Mouse (Mus musculus) kidney, postnatal 0 days (tissue): ENCODE measurements at regions not wholly inside any gene's neighbourhood (a gene's known extent, or its start where the extent isn't known, plus 50 kb on each side); places are given as distances from the start of the nearest gene placed in this dataset.

ENCODE experiments used
- ATAC-seq: fragments of 200-750 bp; cut with Nextera tagmentation; replicated peaks from 2 replicates; pipeline ENCODE4 v1.8.0; 2017; ENCODE audit warnings: low read depth, moderate number of reproducible peaks, moderate TSS enrichment, moderate library complexity; ENCODE audit not compliant: low FRiP score
- DNase-seq: peaks from one replicate; pipeline ENCODE4 v3.0.0-alpha.2; 2016; ENCODE audit warnings: low spot score
- H3K27ac ChIP-seq: fragments of 300-500 bp; sonication (generic); 2 replicates; pipeline ENCODE4 v1.5.1; 2014; ENCODE audit warnings: mild to moderate bottlenecking
- H3K27me3 ChIP-seq: fragments of 300-500 bp; sonication (generic); 2 replicates; pipeline ENCODE4 v1.6.1; 2014; ENCODE audit warnings: low read length, mixed read lengths; ENCODE audit not compliant: insufficient read depth
- H3K36me3 ChIP-seq: fragments of 300-500 bp; sonication (generic); 2 replicates; pipeline ENCODE4 v1.6.1; 2014; ENCODE audit warnings: low read length, mixed read lengths; ENCODE audit not compliant: insufficient read depth
- H3K4me1 ChIP-seq: fragments of 300-500 bp; sonication (generic); replicated peaks from 2 replicates; pipeline ENCODE4 v1.6.1; 2014; ENCODE audit warnings: antibody characterized with exemption, low read length, mixed read lengths; ENCODE audit not compliant: insufficient read depth
- H3K4me2 ChIP-seq: fragments of 300-500 bp; sonication (generic); 2 replicates; pipeline ENCODE4 v1.6.1; 2014; ENCODE audit warnings: mild to moderate bottlenecking, low read length, moderate library complexity, mixed read lengths
- H3K4me3 ChIP-seq: fragments of 300-500 bp; sonication (generic); replicated peaks from 2 replicates; pipeline ENCODE4 v1.5.1; 2014; ENCODE audit warnings: low read depth, low read length
- H3K9ac ChIP-seq: fragments of 300-500 bp; sonication (generic); 2 replicates; pipeline ENCODE4 v1.6.1; 2014; ENCODE audit warnings: low read depth, low read length
- H3K9me3 ChIP-seq: fragments of 300-500 bp; sonication (generic); replicated peaks from 2 replicates; pipeline ENCODE4 v1.6.1; 2016; ENCODE audit warnings: low read length, inconsistent platforms, mixed read lengths
- CTCF ChIP-seq: IDR thresholded peaks from 2 replicates; pipeline ENCODE4 v1.5.1; 2016; ENCODE audit warnings: antibody characterized with exemption, low read depth, mild to moderate bottlenecking, moderate library complexity
- WGBS: fragments of 180-500 bp; shearing (Covaris S2); extraction: QIAGEN DNeasy Blood & Tissue Kit; methylation state at CpG from one replicate; pipeline ENCODE4 v1.1.7; 2014; 5-methylcytosine and 5-hydroxymethylcytosine counted together

DNA sequence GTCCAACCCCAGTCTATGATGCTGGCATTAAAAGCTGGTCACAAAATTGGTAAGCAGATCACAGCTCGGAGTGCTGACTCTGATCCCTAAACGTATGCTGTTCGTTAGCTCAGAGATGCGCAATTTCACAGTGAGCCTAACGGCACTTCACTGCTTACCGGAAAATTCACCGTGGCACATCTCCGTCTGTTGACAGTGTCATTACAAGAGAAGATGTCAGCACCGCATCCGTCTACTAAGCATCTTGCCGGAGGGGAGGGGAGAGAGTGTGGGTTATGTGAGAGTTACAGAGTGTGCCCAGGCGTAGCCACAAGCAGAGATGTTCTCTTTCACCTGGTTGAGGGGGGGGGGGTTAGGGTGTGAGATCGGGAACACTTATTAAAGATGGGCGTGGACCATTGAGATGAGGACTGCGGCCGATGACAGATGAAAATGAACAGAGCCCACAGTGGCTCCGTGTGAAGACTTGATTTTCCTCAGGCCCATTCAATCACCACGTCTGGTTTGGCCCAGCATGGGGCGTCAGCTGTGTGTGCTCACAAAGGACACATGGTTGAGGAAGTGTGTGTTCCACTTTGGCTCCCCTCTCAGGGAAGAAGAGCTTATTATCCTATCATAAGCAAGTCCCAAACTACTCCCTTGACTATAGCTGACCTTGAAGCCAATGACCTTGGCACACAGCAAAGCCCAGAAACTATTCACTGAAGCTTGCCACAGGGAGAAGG, 103.4 kb upstream of the Kazn start:
- no peak for TF ChIP-seq CTCF
- DNase-seq (no peak), ATAC-seq (no peak)
- Histone ChIP-seq H3K27ac (no peak overlapping the region), H3K9ac (no peak overlapping the region), H3K9me3 (no peaks in the 10 kb centered on the region), H3K4me3 (no peak overlapping the region), H3K4me1 (no peaks in the 10 kb centered on the region), H3K36me3 (no peaks in the 10 kb centered on the region), H3K4me2 (no peak overlapping the region), H3K27me3 (no peaks in the 10 kb centered on the region)
- 88% methylated on average over 19 of the region's 19 CpGs for WGBS

DNA sequence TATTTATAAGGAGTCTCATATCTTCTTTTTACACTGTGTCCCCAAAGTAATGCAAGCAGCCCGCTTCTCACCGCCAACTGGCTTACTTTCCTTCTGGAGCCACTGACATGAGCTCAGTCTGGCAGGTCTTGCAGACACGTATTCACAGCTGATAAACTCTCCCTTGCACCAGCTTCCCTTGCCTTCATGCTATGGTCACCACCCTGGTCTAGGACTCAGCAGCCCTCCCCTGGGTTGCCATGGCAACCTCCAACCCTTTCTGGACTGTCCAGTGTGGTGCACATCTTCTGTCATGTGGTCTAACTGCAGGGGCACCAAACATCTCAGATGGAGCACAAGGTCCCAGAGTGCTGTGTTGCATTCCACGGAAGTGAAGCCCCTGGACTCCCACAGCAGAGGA, 102.1 kb upstream of the Kazn start:
- Histone ChIP-seq H3K4me1 (no peaks in the 10 kb centered on the region), H3K4me3 (no peak overlapping the region), H3K27ac (no peak overlapping the region), H3K9ac (no peak overlapping the region), H3K9me3 (no peaks in the 10 kb centered on the region), H3K27me3 (no peaks in the 10 kb centered on the region), H3K36me3 (no peaks in the 10 kb centered on the region), H3K4me2 (no peak overlapping the region)
- no peak for ATAC-seq
- 62% methylated on average over 4 of the region's 4 CpGs for WGBS
- no peak for DNase-seq
- TF ChIP-seq CTCF, result no peak

DNA sequence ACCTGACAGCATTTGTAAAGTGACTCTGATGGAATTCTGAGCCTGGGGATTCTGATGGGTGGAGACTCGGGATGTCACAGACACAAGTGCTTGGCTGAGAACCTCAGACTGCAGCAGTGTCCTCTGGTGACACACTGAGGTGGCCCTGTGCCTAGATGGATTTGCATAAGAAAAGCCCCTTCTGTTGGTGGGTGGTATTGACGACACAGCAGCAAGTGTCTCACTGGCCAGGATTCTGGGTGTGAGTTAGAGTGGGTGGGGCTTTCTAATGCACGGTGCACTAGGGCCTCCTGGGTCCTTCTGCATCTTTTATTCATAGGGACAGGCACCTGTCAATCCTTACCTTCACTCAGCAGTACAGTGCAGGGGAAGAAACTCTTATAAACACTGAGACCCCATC, 100.9 kb upstream of the Kazn start:
- no peak for TF ChIP-seq CTCF
- DNase-seq, result no peak
- Histone ChIP-seq H3K4me2 (no peak overlapping the region), H3K4me3 (no peak overlapping the region), H3K4me1 (no peaks in the 10 kb centered on the region), H3K27me3 (no peaks in the 10 kb centered on the region), H3K9me3 (no peaks in the 10 kb centered on the region), H3K27ac (no peak overlapping the region), H3K9ac (no peak overlapping the region), H3K36me3 (no peaks in the 10 kb centered on the region)
- no peak for ATAC-seq
- 25% methylated on average over 3 of the region's 3 CpGs for WGBS

DNA sequence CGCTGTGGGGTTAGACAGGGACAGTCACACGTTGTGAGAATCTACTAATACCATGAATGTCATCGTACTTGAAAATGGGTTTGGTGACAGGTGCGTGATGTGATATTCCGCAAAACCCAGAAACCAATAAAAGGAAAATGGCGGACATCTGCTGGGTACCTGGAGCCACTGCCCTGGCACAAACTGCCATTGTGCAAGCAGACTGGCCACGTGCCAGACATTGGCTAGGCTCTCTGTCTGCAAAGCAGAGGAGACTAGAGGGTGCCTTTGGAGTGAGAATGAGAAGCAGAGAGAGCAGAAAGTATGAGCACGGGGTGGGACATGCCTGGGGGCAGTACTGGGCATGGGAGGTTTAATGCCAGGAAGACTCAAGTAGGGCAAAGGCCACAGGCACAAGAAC, 98.5 kb upstream of the Kazn start:
- Histone ChIP-seq H3K27ac (no peak overlapping the region), H3K36me3 (no peaks in the 10 kb centered on the region), H3K27me3 (no peaks in the 10 kb centered on the region), H3K4me2 (no peak overlapping the region), H3K9me3 (no peaks in the 10 kb centered on the region), H3K4me3 (no peak overlapping the region), H3K4me1 (no peaks in the 10 kb centered on the region), H3K9ac (no peak overlapping the region)
- no peak for ATAC-seq
- DNase-seq, result no peak
- 88% methylated on average over 8 of the region's 8 CpGs for WGBS
- TF ChIP-seq CTCF, result no peak

DNA sequence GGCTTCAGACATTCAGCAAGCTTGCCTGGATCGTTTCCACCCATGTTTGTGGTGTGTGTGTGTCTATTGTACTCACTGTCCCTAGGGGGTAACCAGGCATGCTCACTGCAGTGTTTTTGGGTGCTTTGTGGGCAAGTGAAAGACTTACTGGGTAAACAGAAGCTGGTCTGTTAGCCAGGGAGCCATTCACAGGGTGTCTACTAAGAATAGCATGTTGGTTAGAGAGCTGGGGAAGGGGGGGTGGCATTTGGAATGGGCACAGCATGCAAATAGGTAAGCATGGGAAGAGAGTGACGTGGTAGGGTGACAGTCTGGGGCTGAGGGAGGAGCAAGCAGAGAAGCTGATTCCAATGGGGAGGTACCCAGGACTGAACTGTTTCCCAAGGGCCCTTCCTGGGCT, 97.7 kb upstream of the Kazn start:
- 70% methylated on average over 2 of the region's 2 CpGs for WGBS
- ATAC-seq (no peak), DNase-seq (no peak)
- Histone ChIP-seq H3K4me1 (no peaks in the 10 kb centered on the region), H3K36me3 (no peaks in the 10 kb centered on the region), H3K27me3 (no peaks in the 10 kb centered on the region), H3K27ac (no peak overlapping the region), H3K9me3 (no peaks in the 10 kb centered on the region), H3K9ac (no peak overlapping the region), H3K4me2 (no peak overlapping the region), H3K4me3 (no peak overlapping the region)
- no peak for TF ChIP-seq CTCF

DNA sequence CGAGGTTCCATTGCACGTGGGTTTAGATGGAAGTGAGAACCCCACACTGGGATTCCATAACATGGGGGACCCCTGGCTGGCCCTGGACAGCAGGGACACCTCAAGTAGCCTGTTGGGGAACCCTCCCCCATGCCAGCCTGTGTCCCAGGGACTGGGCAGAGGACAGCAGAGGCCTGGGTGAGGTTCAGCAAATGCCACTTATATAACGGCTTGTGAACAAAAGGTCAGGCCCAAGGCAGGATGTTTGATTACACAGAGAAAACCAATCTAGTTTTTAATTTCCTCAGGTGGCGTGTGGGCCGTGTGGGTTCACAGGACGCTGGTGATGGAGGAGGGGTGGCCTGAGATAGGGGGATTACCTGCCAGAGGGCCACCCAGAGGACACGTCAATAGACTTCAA, 94.9 kb upstream of the Kazn start:
- TF ChIP-seq CTCF, result no peak
- 55% methylated on average over 7 of the region's 7 CpGs for WGBS
- Histone ChIP-seq H3K4me2 (no peak overlapping the region), H3K9me3 (no peaks in the 10 kb centered on the region), H3K4me1 (no peaks in the 10 kb centered on the region), H3K9ac (no peak overlapping the region), H3K27me3 (no peaks in the 10 kb centered on the region), H3K4me3 (no peak overlapping the region), H3K27ac (no peak overlapping the region), H3K36me3 (no peaks in the 10 kb centered on the region)
- DNase-seq (no peak), ATAC-seq (no peak)

DNA sequence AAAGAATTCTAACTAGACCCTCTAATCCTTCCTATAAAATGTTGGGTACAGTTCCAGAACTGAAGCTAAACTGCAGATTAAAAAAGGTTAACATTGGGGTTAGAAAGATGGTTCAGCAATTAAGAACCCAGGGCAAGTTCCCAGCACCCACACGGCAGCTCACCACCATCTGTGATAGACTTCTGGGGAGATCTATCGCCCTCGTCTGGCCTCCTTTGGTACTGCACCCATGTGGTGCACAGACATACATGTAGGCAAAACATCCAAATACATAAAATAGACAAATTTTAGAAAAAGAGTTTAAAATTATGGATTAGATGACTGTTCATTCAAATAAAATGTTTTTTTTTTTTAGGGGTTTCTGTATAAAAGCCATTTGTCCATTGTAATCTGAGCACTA, 91.4 kb upstream of the Kazn start:
- Histone ChIP-seq H3K36me3 (no peaks in the 10 kb centered on the region), H3K27me3 (no peaks in the 10 kb centered on the region), H3K4me3 (no peak overlapping the region), H3K27ac (no peak overlapping the region), H3K4me2 (no peak overlapping the region), H3K4me1 (no peaks in the 10 kb centered on the region), H3K9ac (no peak overlapping the region), H3K9me3 (no peaks in the 10 kb centered on the region)
- peak; percentile 26; the same call in 1 of the 2 replicates for TF ChIP-seq CTCF
- ATAC-seq (no peak), DNase-seq (no peak)
- 92% methylated on average over 3 of the region's 3 CpGs for WGBS
